Mouse (Mus musculus): ENCODE results near the gene Ctnna2. TPM values are rescaled to one million over a fixed set of nuclear protein-coding genes. Genes with fewer than 3 reads are reported as not detected.

The Ctnna2 gene
- total RNA-seq, 2 experiments from 2014 or later, result 2.6 to 3.5 TPM

GRCm38 (mm10) chr6:77291415-77291814 lies 688.1 kb downstream of the Ctnna2 start:
- DNase-seq (ENCODE audit: low spot score in 2 of 2), result no peak

- no peak for DNase-seq (ENCODE audit: low spot score in 2 of 2)
These were observed 691.1 kb downstream of the Ctnna2 start for GRCm38 (mm10) chr6:77288402-77288801.

- no peak for DNase-seq (ENCODE audit: low spot score in 2 of 2)
These were observed 693.2 kb downstream of the Ctnna2 start for GRCm38 (mm10) chr6:77286317-77286716.

- no peak for DNase-seq (ENCODE audit: low spot score in 2 of 2)
These were observed 700.7 kb downstream of the Ctnna2 start for GRCm38 (mm10) chr6:77278794-77279193.

- DNase-seq (ENCODE audit: low spot score in 2 of 2), result no peak
These were observed 714.3 kb downstream of the Ctnna2 start for GRCm38 (mm10) chr6:77265163-77265562.

GRCm38 (mm10) chr6:77257358-77258105 lies 722.0 kb downstream of the Ctnna2 start:
- DNase-seq (ENCODE audit: low spot score in 2 of 2), result peak in 1 of 2 experiments; percentile 3

GRCm38 (mm10) chr6:77256348-77256747 lies 723.2 kb downstream of the Ctnna2 start:
- no peak for DNase-seq (ENCODE audit: low spot score in 2 of 2)

- no peak for DNase-seq (ENCODE audit: low spot score in 2 of 2)
These were observed 726.0 kb downstream of the Ctnna2 start for GRCm38 (mm10) chr6:77253480-77253879.

- DNase-seq (ENCODE audit: low spot score in 2 of 2), result no peak
These were observed 735.8 kb downstream of the Ctnna2 start for GRCm38 (mm10) chr6:77243541-77244231.

GRCm38 (mm10) chr6:77242601-77243406 lies 736.7 kb downstream of the Ctnna2 start, which contains the start of gene Lrrtm1:
Gene Lrrtm1, plus strand, starts transcription at chr6:77242689.
- DNase-seq (ENCODE audit: low spot score in 2 of 2), result peak; percentile 12 to 21

GRCm38 (mm10) chr6:77240426-77240825 lies 739.1 kb downstream of the Ctnna2 start:
- DNase-seq (ENCODE audit: low spot score in 2 of 2), result peak in 1 of 2 experiments; percentile 17

GRCm38 (mm10) chr6:77222849-77223638 lies 756.5 kb downstream of the Ctnna2 start:
- peak in 1 of 2 experiments; percentile 19 for DNase-seq (ENCODE audit: low spot score in 2 of 2)

GRCm38 (mm10) chr6:77220776-77221175 lies 758.7 kb downstream of the Ctnna2 start:
- no peak for DNase-seq (ENCODE audit: low spot score in 2 of 2)

- no peak for DNase-seq (ENCODE audit: low spot score in 2 of 2)
These were observed 760.6 kb downstream of the Ctnna2 start for GRCm38 (mm10) chr6:77218875-77219274.

GRCm38 (mm10) chr6:77215322-77215721 lies 764.2 kb downstream of the Ctnna2 start:
- no peak for DNase-seq (ENCODE audit: low spot score in 2 of 2)

- DNase-seq (ENCODE audit: low spot score in 2 of 2), result no peak
These were observed 765.6 kb downstream of the Ctnna2 start for GRCm38 (mm10) chr6:77213757-77214409.

GRCm38 (mm10) chr6:77209929-77210328 lies 769.6 kb downstream of the Ctnna2 start:
- DNase-seq (ENCODE audit: low spot score in 2 of 2), result no peak

GRCm38 (mm10) chr6:77209183-77209582 lies 770.3 kb downstream of the Ctnna2 start:
- DNase-seq (ENCODE audit: low spot score in 2 of 2), result no peak

- no peak for DNase-seq (ENCODE audit: low spot score in 2 of 2)
These were observed 780.1 kb downstream of the Ctnna2 start for GRCm38 (mm10) chr6:77199375-77199774.

- DNase-seq (ENCODE audit: low spot score in 2 of 2), result no peak
These were observed 782.8 kb downstream of the Ctnna2 start for GRCm38 (mm10) chr6:77196650-77197049.
